Mouse (Mus musculus): Measurements from ENCODE around the gene Gm42791. TPM values are rescaled to one million over a fixed set of nuclear protein-coding genes. Genes with fewer than 3 reads are reported as not detected.

The Gm42791 gene
- polyA plus RNA-seq, 1 experiment from 2014 or later = 1.9 TPM

GRCm38 (mm10) chr5:149016261-149016660 lies 21.3 kb upstream of the Gm42791 start:
- Histone ChIP-seq H3K27ac (replicated peaks; ENCODE audit: low read depth, low read length) (no peak overlapping the region), H3K27me3 (ENCODE audit: control insufficient read depth, insufficient read depth, low read length) (no peaks in the 10 kb centered on the region), H3K9ac (ENCODE audit: low read length) (no peak overlapping the region), H3K36me3 (ENCODE audit: control insufficient read depth, insufficient read depth, low read length) (no peaks in the 10 kb centered on the region), H3K4me1 (ENCODE audit: control insufficient read depth, insufficient read depth, low read length) (peaks cover 8% of the 10 kb centered on the region; the same call in 1 of the 2 replicates), H3K4me2 (ENCODE audit: low read depth, severe bottlenecking) (peak overlapping the region; percentile 92; the same call in 1 of the 2 replicates), H3K4me3 (ENCODE audit: low read depth, low read length) (no peak overlapping the region), H3K9me3 (ENCODE audit: control insufficient read depth, low read length) (no peaks in the 10 kb centered on the region)
- no peak for DNase-seq (ENCODE audit: low spot score)
- no peak for ATAC-seq (ENCODE audit: insufficient number of reproducible peaks, low FRiP score, low TSS enrichment, low read depth)
- WGBS = 68% methylated on average over 5 of the region's 5 CpGs

GRCm38 (mm10) chr5:149015335-149016201 lies 20.6 kb upstream of the Gm42791 start:
- Histone ChIP-seq H3K4me3 (ENCODE audit: low read depth, low read length) (peak overlapping the region; percentile 55), H3K9me3 (ENCODE audit: control insufficient read depth, low read length) (no peaks in the 10 kb centered on the region), H3K27ac (replicated peaks; ENCODE audit: low read depth, low read length) (0 out of 2 replicates have a peak overlapping the region, but pooled peaks have one; percentile 42), H3K27me3 (ENCODE audit: control insufficient read depth, insufficient read depth, low read length) (no peaks in the 10 kb centered on the region), H3K4me2 (ENCODE audit: low read depth, severe bottlenecking) (peak overlapping the region; percentile 92), H3K36me3 (ENCODE audit: control insufficient read depth, insufficient read depth, low read length) (no peaks in the 10 kb centered on the region), H3K4me1 (ENCODE audit: control insufficient read depth, insufficient read depth, low read length) (peaks cover 8% of the 10 kb centered on the region; the same call in 1 of the 2 replicates), H3K9ac (ENCODE audit: low read length) (peak overlapping the region; percentile 75)
- DNase-seq (ENCODE audit: low spot score) = peak; percentile 68
- ATAC-seq (ENCODE audit: insufficient number of reproducible peaks, low FRiP score, low TSS enrichment, low read depth) = peak; percentile 65
- 2% methylated on average over 37 of the region's 37 CpGs for WGBS

GRCm38 (mm10) chr5:149014600-149015268 lies 19.8 kb upstream of the Gm42791 start:
- H3K36me3 ChIP-seq (ENCODE audit: control insufficient read depth, insufficient read depth, low read length) = no peaks in the 10 kb centered on the region
- H3K4me3 ChIP-seq (ENCODE audit: low read depth, low read length) = peak overlapping the region; percentile 55
- H3K9me3 ChIP-seq (ENCODE audit: control insufficient read depth, low read length) = no peaks in the 10 kb centered on the region
- WGBS = 3% methylated on average over 17 of the region's 17 CpGs
- no peak overlapping the region; the same call in 1 of the 2 replicates for H3K27ac ChIP-seq (replicated peaks; ENCODE audit: low read depth, low read length)
- H3K4me1 ChIP-seq (ENCODE audit: control insufficient read depth, insufficient read depth, low read length) = peaks cover 8% of the 10 kb centered on the region; the same call in 1 of the 2 replicates
- peak overlapping the region; percentile 75 for H3K9ac ChIP-seq (ENCODE audit: low read length)
- peak; percentile 62 for DNase-seq (ENCODE audit: low spot score)
- H3K27me3 ChIP-seq (ENCODE audit: control insufficient read depth, insufficient read depth, low read length) = no peaks in the 10 kb centered on the region
- ATAC-seq (ENCODE audit: insufficient number of reproducible peaks, low FRiP score, low TSS enrichment, low read depth) = peak; percentile 8; the same call in 1 of the 2 replicates
- H3K4me2 ChIP-seq (ENCODE audit: low read depth, severe bottlenecking) = peak overlapping the region; percentile 92

- Histone ChIP-seq H3K27ac (replicated peaks; ENCODE audit: low read depth, low read length) (no peak overlapping the region), H3K27me3 (ENCODE audit: control insufficient read depth, insufficient read depth, low read length) (no peaks in the 10 kb centered on the region), H3K9ac (ENCODE audit: low read length) (no peak overlapping the region), H3K4me2 (ENCODE audit: low read depth, severe bottlenecking) (peak overlapping the region; percentile 92; the same call in 1 of the 2 replicates), H3K4me3 (ENCODE audit: low read depth, low read length) (no peak overlapping the region), H3K4me1 (ENCODE audit: control insufficient read depth, insufficient read depth, low read length) (peaks cover 8% of the 10 kb centered on the region; the same call in 1 of the 2 replicates), H3K9me3 (ENCODE audit: control insufficient read depth, low read length) (no peaks in the 10 kb centered on the region), H3K36me3 (ENCODE audit: control insufficient read depth, insufficient read depth, low read length) (no peaks in the 10 kb centered on the region)
- DNase-seq (ENCODE audit: low spot score) (no peak), ATAC-seq (ENCODE audit: insufficient number of reproducible peaks, low FRiP score, low TSS enrichment, low read depth) (no peak)
- WGBS = 65% methylated on average over 7 of the region's 7 CpGs
Measured at GRCm38 (mm10) chr5:149013817-149014508, 19.0 kb upstream of the Gm42791 start.

- Histone ChIP-seq H3K4me3 (ENCODE audit: low read depth, low read length) (no peak overlapping the region), H3K27ac (replicated peaks; ENCODE audit: low read depth, low read length) (no peak overlapping the region), H3K4me2 (ENCODE audit: low read depth, severe bottlenecking) (no peak overlapping the region), H3K4me1 (ENCODE audit: control insufficient read depth, insufficient read depth, low read length) (peaks cover 10% of the 10 kb centered on the region; the same call in 1 of the 2 replicates), H3K9me3 (ENCODE audit: control insufficient read depth, low read length) (no peaks in the 10 kb centered on the region), H3K9ac (ENCODE audit: low read length) (no peak overlapping the region), H3K27me3 (ENCODE audit: control insufficient read depth, insufficient read depth, low read length) (no peaks in the 10 kb centered on the region), H3K36me3 (ENCODE audit: control insufficient read depth, insufficient read depth, low read length) (no peaks in the 10 kb centered on the region)
- 93% methylated on average over 3 of the region's 3 CpGs for WGBS
- no peak for DNase-seq (ENCODE audit: low spot score)
- ATAC-seq (ENCODE audit: insufficient number of reproducible peaks, low FRiP score, low TSS enrichment, low read depth) = no peak
Measured at GRCm38 (mm10) chr5:149009111-149009510, 14.2 kb upstream of the Gm42791 start.

GRCm38 (mm10) chr5:149007295-149007646 lies 12.3 kb upstream of the Gm42791 start:
- WGBS = 64% methylated on average over 5 of the region's 5 CpGs
- Histone ChIP-seq H3K27ac (replicated peaks; ENCODE audit: low read depth, low read length) (peak overlapping the region; percentile 24; the same call in 1 of the 2 replicates), H3K4me3 (ENCODE audit: low read depth, low read length) (no peak overlapping the region), H3K4me1 (ENCODE audit: control insufficient read depth, insufficient read depth, low read length) (peaks cover 18% of the 10 kb centered on the region), H3K9ac (ENCODE audit: low read length) (peak overlapping the region; percentile 35; the same call in 1 of the 2 replicates), H3K36me3 (ENCODE audit: control insufficient read depth, insufficient read depth, low read length) (no peaks in the 10 kb centered on the region), H3K9me3 (ENCODE audit: control insufficient read depth, low read length) (no peaks in the 10 kb centered on the region), H3K27me3 (ENCODE audit: control insufficient read depth, insufficient read depth, low read length) (no peaks in the 10 kb centered on the region), H3K4me2 (ENCODE audit: low read depth, severe bottlenecking) (peak overlapping the region; percentile 34; the same call in 1 of the 2 replicates)
- DNase-seq (ENCODE audit: low spot score) = no peak
- ATAC-seq (ENCODE audit: insufficient number of reproducible peaks, low FRiP score, low TSS enrichment, low read depth) = 0 out of 2 replicates have a peak, but pooled peaks have one; percentile 14

- H3K27me3 ChIP-seq (ENCODE audit: control insufficient read depth, insufficient read depth, low read length) = no peaks in the 10 kb centered on the region
- no peaks in the 10 kb centered on the region for H3K36me3 ChIP-seq (ENCODE audit: control insufficient read depth, insufficient read depth, low read length)
- H3K4me2 ChIP-seq (ENCODE audit: low read depth, severe bottlenecking) = peak overlapping the region; percentile 34; the same call in 1 of the 2 replicates
- H3K27ac ChIP-seq (replicated peaks; ENCODE audit: low read depth, low read length) = peak overlapping the region; percentile 32; the same call in 1 of the 2 replicates
- 9% methylated on average over 26 of the region's 26 CpGs for WGBS
- H3K9me3 ChIP-seq (ENCODE audit: control insufficient read depth, low read length) = no peaks in the 10 kb centered on the region
- H3K4me3 ChIP-seq (ENCODE audit: low read depth, low read length) = no peak overlapping the region
- DNase-seq (ENCODE audit: low spot score) = peak; percentile 100
- H3K9ac ChIP-seq (ENCODE audit: low read length) = peak overlapping the region; percentile 35; the same call in 1 of the 2 replicates
- peak; percentile 81 for ATAC-seq (ENCODE audit: insufficient number of reproducible peaks, low FRiP score, low TSS enrichment, low read depth)
- peaks cover 23% of the 10 kb centered on the region for H3K4me1 ChIP-seq (ENCODE audit: control insufficient read depth, insufficient read depth, low read length)
Measured at GRCm38 (mm10) chr5:149006362-149007294, 11.7 kb upstream of the Gm42791 start.
